Mouse (Mus musculus) limb, embryonic 13.5 days (tissue): ENCODE measurements at regions not wholly inside any gene's neighbourhood (a gene's known extent, or its start where the extent isn't known, plus 50 kb on each side); places are given as distances from the start of the nearest gene placed in this dataset.

Source experiments
- ATAC-seq: fragments of 200-750 bp; cut with Nextera tagmentation; 2 replicates; pipeline ENCODE4 v1.8.0; 2017; ENCODE audit warnings: low read depth, moderate number of reproducible peaks, moderate TSS enrichment; ENCODE audit not compliant: low FRiP score
- H3K27ac ChIP-seq: fragments of 300-500 bp; sonication (generic); 2 replicates; pipeline ENCODE4 v1.5.1; 2015; ENCODE audit warnings: inconsistent platforms, mild to moderate bottlenecking, moderate library complexity
- H3K27me3 ChIP-seq: fragments of 300-500 bp; sonication (generic); 2 replicates; pipeline ENCODE4 v1.6.1; 2015; ENCODE audit warnings: mild to moderate bottlenecking, inconsistent platforms
- H3K36me3 ChIP-seq: fragments of 300-500 bp; sonication (generic); 2 replicates; pipeline ENCODE4 v1.6.1; 2015; ENCODE audit warnings: inconsistent platforms, mild to moderate bottlenecking, moderate library complexity
- H3K4me1 ChIP-seq: fragments of 300-500 bp; sonication (generic); 2 replicates; pipeline ENCODE4 v1.6.1; 2015; ENCODE audit warnings: inconsistent platforms
- H3K4me2 ChIP-seq: fragments of 300-500 bp; sonication (generic); replicated peaks from 2 replicates; pipeline ENCODE4 v1.6.1; 2015; ENCODE audit warnings: inconsistent platforms, mild to moderate bottlenecking, moderate library complexity
- H3K4me3 ChIP-seq: fragments of 300-500 bp; sonication (generic); 2 replicates; pipeline ENCODE4 v1.5.1; 2015; ENCODE audit warnings: moderate library complexity, mild to moderate bottlenecking, inconsistent platforms
- H3K9ac ChIP-seq: fragments of 300-500 bp; sonication (generic); 2 replicates; pipeline ENCODE4 v1.6.1; 2015; ENCODE audit warnings: mild to moderate bottlenecking, inconsistent platforms
- H3K9me3 ChIP-seq: fragments of 300-500 bp; sonication (generic); 2 replicates; pipeline ENCODE4 v1.6.1; 2016; ENCODE audit warnings: inconsistent platforms
- WGBS: fragments of 180-500 bp; shearing (Covaris S2); methylation state at CpG from one replicate; pipeline ENCODE4 v1.1.7; 2015; 5-methylcytosine and 5-hydroxymethylcytosine counted together

DNA sequence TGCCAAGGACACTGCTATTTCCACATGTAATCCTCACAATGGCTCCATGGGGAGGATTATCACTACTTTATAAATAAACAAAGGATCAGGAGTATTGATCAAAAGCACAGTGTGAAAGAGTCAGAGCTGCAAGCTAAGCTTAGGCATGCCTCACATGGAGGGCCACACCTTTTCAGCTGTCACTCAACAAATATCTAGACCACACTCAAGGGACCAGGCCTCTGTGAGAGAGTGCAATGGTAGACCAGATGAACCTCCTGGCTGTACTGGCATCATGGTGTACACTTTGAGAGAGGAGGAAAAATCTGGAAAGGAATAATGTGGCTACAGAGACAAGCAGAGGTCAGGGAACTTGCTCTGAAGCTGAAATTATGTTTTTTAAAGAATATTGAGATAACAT, 276.6 kb downstream of the Ccser2 start:
- no peaks in the 10 kb centered on the region for H3K9me3 ChIP-seq
- H3K4me3 ChIP-seq = no peak overlapping the region
- H3K27me3 ChIP-seq = no peaks in the 10 kb centered on the region
- no peak for ATAC-seq
- no peaks in the 10 kb centered on the region for H3K4me1 ChIP-seq
- H3K27ac ChIP-seq = no peak overlapping the region
- no peaks in the 10 kb centered on the region for H3K36me3 ChIP-seq
- no peak overlapping the region for H3K4me2 ChIP-seq
- no peak overlapping the region for H3K9ac ChIP-seq

DNA sequence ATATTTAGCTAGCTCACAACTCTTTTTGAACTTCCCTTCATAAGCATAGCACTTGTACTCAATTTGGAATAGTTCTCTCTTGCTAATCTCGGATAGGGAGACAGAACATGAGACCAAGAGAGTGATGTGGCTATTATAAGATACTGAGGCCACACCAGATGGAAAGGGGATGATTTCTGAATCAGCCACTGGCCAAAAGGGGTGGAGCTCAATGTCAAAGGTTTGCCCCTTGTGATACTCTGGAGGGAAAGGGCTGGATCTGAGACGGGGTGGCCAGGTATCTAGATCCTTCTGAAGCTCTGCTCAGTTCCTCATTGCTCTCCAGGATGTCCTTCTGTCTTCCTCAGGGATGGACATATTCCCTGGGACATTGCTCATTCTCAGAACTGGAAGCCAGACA, 277.6 kb downstream of the Ccser2 start:
- no peak for ATAC-seq
- Histone ChIP-seq H3K36me3 (no peaks in the 10 kb centered on the region), H3K9me3 (no peaks in the 10 kb centered on the region), H3K4me2 (no peak overlapping the region), H3K9ac (no peak overlapping the region), H3K4me1 (no peaks in the 10 kb centered on the region), H3K4me3 (no peak overlapping the region), H3K27me3 (no peaks in the 10 kb centered on the region), H3K27ac (no peak overlapping the region)
- 80% methylated on average over 2 of the region's 2 CpGs for WGBS

DNA sequence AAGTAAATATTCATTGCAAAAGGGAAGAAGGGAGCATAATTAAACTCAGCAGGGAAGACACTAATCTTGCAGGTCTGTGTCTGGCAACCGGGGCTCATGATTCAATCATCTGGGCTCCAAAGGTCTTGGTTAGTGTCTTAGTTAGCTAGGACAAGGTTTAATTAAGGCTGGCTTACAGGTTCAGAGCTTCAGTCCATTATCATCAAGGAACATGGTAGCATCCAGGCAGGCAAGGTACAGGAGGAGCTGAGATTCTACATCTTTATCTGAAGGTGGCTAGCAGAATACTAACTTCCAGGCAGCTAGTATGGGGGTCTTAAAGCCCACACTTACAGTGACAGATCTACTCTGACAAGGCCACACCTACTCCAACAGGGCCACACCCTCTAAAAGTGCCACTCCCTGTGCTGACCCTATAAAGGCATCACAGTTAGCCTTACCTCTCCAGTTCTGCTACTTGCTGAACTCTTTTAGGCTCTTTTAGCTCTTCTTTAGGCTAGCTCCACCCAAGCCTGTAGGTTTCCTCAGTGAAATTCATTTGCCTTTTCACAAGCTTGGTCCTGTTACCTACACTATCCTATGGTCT, 309.8 kb downstream of the Ccser2 start:
- Histone ChIP-seq H3K9me3 (no peaks in the 10 kb centered on the region), H3K4me1 (no peaks in the 10 kb centered on the region), H3K9ac (no peak overlapping the region), H3K4me2 (no peak overlapping the region), H3K36me3 (no peaks in the 10 kb centered on the region), H3K4me3 (no peak overlapping the region), H3K27me3 (no peaks in the 10 kb centered on the region), H3K27ac (no peak overlapping the region)
- WGBS = 74% methylated on average over 1 of the region's 1 CpGs
- no peak for ATAC-seq

GRCm38 (mm10) chr14:36658193-36658592, 310.4 kb downstream of the Ccser2 start:
- H3K9me3 ChIP-seq = no peaks in the 10 kb centered on the region
- no peak for ATAC-seq
- H3K4me3 ChIP-seq = no peak overlapping the region
- H3K4me2 ChIP-seq = no peak overlapping the region
- H3K27me3 ChIP-seq = no peaks in the 10 kb centered on the region
- H3K27ac ChIP-seq = no peak overlapping the region
- H3K4me1 ChIP-seq = no peaks in the 10 kb centered on the region
- H3K9ac ChIP-seq = no peak overlapping the region
- H3K36me3 ChIP-seq = no peaks in the 10 kb centered on the region
- 58% methylated on average over 3 of the region's 3 CpGs for WGBS

DNA sequence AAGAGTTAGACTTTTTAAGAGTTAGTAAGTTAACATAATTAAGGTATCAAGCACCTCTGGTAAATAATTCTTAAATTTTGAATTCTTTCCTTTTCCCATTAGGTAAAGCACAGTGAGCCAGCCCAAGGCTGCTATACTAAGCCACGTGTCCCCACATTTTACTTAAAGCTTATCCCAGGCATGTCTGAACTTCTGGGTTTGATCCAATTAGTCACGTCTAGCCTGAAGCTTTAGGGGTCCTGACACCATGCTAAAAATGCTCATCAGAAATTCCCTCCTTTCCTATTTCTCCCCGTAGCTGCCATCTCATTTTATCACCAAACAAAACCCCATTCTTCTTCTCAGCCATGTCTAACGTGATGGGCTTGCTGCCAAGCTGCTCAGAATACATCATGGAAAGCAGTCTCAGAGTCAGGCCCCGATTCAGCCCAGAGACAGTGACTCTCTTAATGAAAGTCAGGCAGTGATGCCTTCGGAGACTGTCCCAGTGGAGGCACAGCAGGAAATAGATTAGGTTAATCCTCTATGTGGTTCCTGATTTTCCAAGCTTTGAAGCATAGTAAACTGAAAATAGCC, 315.5 kb downstream of the Ccser2 start:
- H3K4me3 ChIP-seq = no peak overlapping the region
- no peak overlapping the region for H3K27ac ChIP-seq
- peak; percentile 85 for ATAC-seq
- 14% methylated on average over 6 of the region's 6 CpGs for WGBS
- no peaks in the 10 kb centered on the region for H3K36me3 ChIP-seq
- H3K4me1 ChIP-seq = no peaks in the 10 kb centered on the region
- no peaks in the 10 kb centered on the region for H3K27me3 ChIP-seq
- no peaks in the 10 kb centered on the region for H3K9me3 ChIP-seq
- no peak overlapping the region for H3K9ac ChIP-seq
- H3K4me2 ChIP-seq = no peak overlapping the region

DNA sequence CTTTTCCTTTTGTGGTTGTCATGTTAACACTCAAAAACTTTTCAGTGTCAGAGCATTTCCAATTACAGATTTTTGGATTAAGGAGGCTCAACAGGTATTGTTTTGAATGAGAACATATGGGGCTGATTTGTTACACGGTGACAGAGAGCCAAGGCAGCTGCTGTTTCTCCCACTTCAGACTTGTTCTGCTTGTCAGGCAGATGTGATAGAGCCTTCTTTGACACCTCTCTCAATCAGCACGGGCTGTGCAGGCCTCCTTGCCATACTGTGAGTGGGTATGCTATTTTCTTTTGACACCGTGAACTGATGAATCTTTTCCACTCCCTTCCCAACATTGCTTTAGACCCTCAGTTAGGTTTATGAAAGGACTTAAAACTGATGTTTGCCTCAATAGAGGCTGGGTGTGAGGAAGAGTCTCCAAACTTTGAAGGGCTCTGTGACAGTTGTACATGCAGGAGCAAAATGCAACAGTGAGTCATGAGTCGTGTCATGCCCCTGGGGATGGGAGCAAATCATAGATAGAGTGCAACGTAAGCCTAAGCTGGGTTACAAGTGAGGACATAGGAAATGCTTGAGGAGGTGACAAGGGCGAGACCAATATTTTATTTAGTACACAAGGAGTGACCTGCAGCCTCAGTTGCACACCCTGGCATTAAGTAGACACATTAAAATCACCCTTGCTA, 317.4 kb downstream of the Ccser2 start:
- H3K36me3 ChIP-seq = no peaks in the 10 kb centered on the region
- H3K9me3 ChIP-seq = no peaks in the 10 kb centered on the region
- H3K4me1 ChIP-seq = no peaks in the 10 kb centered on the region
- 38% methylated on average over 6 of the region's 6 CpGs for WGBS
- no peak for ATAC-seq
- no peak overlapping the region for H3K9ac ChIP-seq
- H3K27me3 ChIP-seq = no peaks in the 10 kb centered on the region
- H3K4me2 ChIP-seq = no peak overlapping the region
- no peak overlapping the region for H3K27ac ChIP-seq
- no peak overlapping the region for H3K4me3 ChIP-seq

GRCm38 (mm10) chr14:36646649-36647048, 321.9 kb downstream of the Ccser2 start:
- Histone ChIP-seq H3K36me3 (no peaks in the 10 kb centered on the region), H3K4me1 (no peaks in the 10 kb centered on the region), H3K27me3 (no peaks in the 10 kb centered on the region), H3K9ac (no peak overlapping the region), H3K27ac (no peak overlapping the region), H3K9me3 (no peaks in the 10 kb centered on the region), H3K4me2 (no peak overlapping the region), H3K4me3 (no peak overlapping the region)
- ATAC-seq = no peak
- 78% methylated on average over 3 of the region's 3 CpGs for WGBS

DNA sequence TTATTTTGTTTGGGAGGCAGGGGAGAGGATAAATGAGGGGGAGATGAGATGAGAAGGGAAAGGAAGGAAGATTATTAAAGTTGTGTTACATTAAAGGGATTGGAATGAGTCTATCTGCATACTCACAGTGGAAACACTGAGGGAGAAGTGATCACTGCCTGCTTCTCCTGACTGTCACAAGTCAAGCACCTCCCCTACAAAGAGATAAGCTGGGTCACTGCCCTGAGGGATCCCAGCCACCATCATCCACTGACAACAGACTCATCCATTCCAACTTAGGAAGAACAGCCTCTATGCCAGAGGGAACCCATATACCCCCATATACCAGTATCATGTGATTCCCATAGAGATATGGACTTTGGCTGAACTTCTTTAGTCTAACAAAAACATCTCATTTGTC, 322.3 kb downstream of the Ccser2 start:
- no peak overlapping the region for H3K9ac ChIP-seq
- no peaks in the 10 kb centered on the region for H3K4me1 ChIP-seq
- H3K4me3 ChIP-seq = no peak overlapping the region
- no peaks in the 10 kb centered on the region for H3K36me3 ChIP-seq
- H3K9me3 ChIP-seq = no peaks in the 10 kb centered on the region
- ATAC-seq = no peak
- H3K27me3 ChIP-seq = no peaks in the 10 kb centered on the region
- H3K27ac ChIP-seq = no peak overlapping the region
- no peak overlapping the region for H3K4me2 ChIP-seq

DNA sequence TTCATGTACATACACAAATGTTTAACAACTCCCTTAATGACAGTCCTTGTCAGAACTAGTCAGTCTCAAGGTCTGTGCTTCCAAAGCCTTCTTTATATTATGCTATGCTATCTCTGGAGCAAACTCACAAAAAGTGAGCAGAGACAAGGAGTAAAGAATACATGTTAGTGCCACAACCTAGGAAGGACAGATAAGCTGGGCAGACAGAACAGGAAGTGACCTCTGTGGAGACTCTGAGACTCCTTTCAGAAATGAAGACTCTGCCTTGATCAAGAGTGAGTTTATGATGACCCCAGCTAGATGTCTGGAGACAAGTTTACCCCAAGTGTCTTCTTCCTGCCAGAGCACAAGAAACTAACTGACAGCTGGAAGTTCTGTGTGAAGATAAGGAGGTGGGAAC, 343.8 kb downstream of the Ccser2 start:
- Histone ChIP-seq H3K27ac (no peak overlapping the region), H3K4me2 (no peak overlapping the region), H3K9ac (no peak overlapping the region), H3K4me1 (no peaks in the 10 kb centered on the region), H3K9me3 (no peaks in the 10 kb centered on the region; the same call in 1 of the 2 replicates), H3K27me3 (no peaks in the 10 kb centered on the region), H3K36me3 (no peaks in the 10 kb centered on the region), H3K4me3 (no peak overlapping the region)
- ATAC-seq = no peak

DNA sequence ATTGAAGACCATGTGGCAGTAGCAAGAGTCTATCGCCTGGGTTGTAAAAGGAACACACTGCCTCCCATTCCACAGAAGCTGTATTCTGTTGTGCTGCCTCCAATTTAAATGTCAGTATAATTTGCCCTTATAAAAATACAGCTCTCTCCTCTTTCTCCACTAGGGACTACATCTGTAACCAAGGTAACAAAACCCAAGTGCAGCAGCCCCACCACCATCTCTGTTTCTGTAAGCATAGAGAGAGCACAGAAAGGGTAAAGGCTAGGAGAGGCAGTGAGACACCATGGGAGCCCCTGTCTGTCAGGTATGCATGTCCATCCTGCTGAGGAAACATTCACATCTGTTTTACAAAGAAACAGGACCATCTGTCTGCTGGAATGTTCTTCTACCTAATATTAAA, 344.4 kb downstream of the Ccser2 start:
- H3K36me3 ChIP-seq = no peaks in the 10 kb centered on the region
- no peaks in the 10 kb centered on the region; the same call in 1 of the 2 replicates for H3K9me3 ChIP-seq

DNA sequence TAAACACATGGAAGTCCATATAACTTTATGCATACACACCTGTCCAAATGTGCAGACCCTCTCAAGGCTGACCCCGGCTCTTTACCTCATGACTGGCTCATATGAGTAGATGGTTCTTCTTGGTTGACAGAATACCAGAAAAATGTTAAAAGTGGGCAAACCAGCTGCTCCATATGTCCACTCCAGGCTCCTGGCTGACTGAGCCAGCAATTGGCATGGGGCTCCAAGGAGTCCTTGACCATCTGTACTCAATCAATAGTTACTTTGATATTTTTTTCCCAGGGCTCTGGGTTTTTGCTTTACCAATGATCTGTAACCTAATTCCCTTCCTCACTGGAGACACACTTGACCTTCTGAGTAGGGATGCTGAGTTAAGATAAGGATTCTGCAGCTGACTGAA, 345.5 kb downstream of the Ccser2 start:
- H3K4me2 ChIP-seq = no peak overlapping the region

More for the DNA sequence above, 344.4 kb downstream of the Ccser2 start:
- Histone ChIP-seq H3K27me3 (no peaks in the 10 kb centered on the region), H3K4me2 (no peak overlapping the region), H3K4me1 (no peaks in the 10 kb centered on the region), H3K4me3 (no peak overlapping the region), H3K9ac (no peak overlapping the region), H3K27ac (no peak overlapping the region)
- ATAC-seq = no peak
- 93% methylated on average over 1 of the region's 1 CpGs for WGBS

DNA sequence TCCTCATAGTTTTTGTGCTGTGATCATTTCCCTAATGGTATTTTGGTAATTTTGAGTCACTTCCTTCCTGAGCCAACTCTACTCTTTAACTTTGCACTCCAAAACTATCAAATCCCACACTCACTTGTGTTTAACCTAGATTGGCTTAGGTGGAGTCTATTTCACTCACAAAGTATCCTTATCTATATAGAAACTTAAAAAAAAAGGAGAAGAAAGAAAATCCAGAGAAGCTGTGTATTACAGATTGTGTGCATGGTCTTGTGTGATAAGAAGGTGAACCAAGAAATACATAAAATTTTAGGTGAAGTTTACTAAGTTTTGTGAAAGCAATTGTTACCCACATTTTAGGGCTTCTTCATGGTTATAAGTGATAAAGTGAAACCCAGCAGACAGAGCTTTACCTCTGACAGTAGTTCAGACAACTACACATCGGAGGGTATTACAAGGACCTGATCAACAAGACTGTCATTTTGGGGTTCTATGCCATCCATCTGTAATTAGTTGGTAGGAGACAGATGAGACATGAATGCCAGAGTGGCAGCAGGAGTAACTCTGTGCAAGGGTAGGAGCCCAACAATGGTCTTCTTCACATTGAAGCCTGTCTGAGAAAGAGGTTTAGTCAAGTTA, 350.0 kb downstream of the Ccser2 start:
- Histone ChIP-seq H3K4me3 (no peak overlapping the region), H3K9ac (no peak overlapping the region), H3K36me3 (no peaks in the 10 kb centered on the region), H3K9me3 (no peaks in the 10 kb centered on the region; the same call in 1 of the 2 replicates), H3K27me3 (no peaks in the 10 kb centered on the region), H3K4me1 (no peaks in the 10 kb centered on the region), H3K27ac (no peak overlapping the region), H3K4me2 (no peak overlapping the region)
- ATAC-seq = no peak
- 95% methylated on average over 1 of the region's 1 CpGs for WGBS

More for the DNA sequence above, 345.5 kb downstream of the Ccser2 start:
- H3K27me3 ChIP-seq = no peaks in the 10 kb centered on the region
- H3K36me3 ChIP-seq = no peaks in the 10 kb centered on the region
- H3K27ac ChIP-seq = no peak overlapping the region
- WGBS = 77% methylated on average over 1 of the region's 1 CpGs
- H3K4me3 ChIP-seq = no peak overlapping the region
- H3K4me1 ChIP-seq = no peaks in the 10 kb centered on the region
- H3K9ac ChIP-seq = no peak overlapping the region
- H3K9me3 ChIP-seq = no peaks in the 10 kb centered on the region; the same call in 1 of the 2 replicates
- no peak for ATAC-seq
